Mouse (Mus musculus) thymus, adult 2 months (tissue): ENCODE data around the gene Gucy2g.

ENCODE experiments used
- CTCF ChIP-seq: fragments of 200-500 bp; IDR thresholded peaks from 2 replicates; pipeline ENCODE4 v1.5.1; 2012; ENCODE audit warnings: mild to moderate bottlenecking, control low read depth, low read length, moderate library complexity, borderline replicate concordance; ENCODE audit not compliant: control insufficient read depth, poor library complexity, insufficient read depth; ENCODE audit errors: extremely low read depth
- POLR2A ChIP-seq: fragments of 200-500 bp; IDR thresholded peaks from 2 replicates; pipeline ENCODE4 v1.6.1; 2012; ENCODE audit warnings: mild to moderate bottlenecking, low read length, control low read depth, moderate library complexity; ENCODE audit not compliant: control insufficient read depth, poor library complexity, insufficient read depth; ENCODE audit errors: extremely low read depth

DNA sequence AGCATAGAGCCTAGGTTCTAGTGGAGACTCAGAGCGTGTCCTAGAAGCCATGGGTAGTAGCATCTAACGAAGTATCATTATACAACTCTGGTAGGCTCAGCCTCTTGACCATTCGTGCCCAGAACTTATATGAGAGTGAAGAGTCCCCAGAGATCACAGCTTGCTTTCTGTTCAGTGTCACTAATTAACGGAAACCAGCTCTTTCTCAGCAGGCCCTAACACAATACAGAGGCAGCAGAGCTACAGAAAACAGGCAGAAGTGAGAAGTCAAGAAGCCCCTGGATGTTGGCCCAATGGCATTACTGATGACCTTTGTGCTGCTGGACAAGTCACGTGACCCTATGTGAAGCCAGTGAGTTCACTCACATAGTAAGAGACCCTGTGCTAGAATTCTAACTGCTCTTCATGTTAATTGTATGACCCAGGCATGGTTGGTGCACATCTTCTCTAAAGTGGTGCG, at the start of gene Gucy2g:
- TF ChIP-seq CTCF = no peak
- no peak for TF ChIP-seq POLR2A
